Mouse (Mus musculus) kidney, postnatal 25 days (tissue): ENCODE measurements around the gene Tsen15.
"Not testable (repeated sequence)": the region's sequence is repeated elsewhere in the genome, so short reads cannot be mapped to it uniquely, and the experiment has no call there.

ENCODE experiments used
- DNase-seq, 2 experiments: peaks; one replicate each; pipeline ENCODE4 v3.0.0; 2021; ENCODE audit warnings: mixed read lengths in 2 of 2

Tsen15 gene

DNA sequence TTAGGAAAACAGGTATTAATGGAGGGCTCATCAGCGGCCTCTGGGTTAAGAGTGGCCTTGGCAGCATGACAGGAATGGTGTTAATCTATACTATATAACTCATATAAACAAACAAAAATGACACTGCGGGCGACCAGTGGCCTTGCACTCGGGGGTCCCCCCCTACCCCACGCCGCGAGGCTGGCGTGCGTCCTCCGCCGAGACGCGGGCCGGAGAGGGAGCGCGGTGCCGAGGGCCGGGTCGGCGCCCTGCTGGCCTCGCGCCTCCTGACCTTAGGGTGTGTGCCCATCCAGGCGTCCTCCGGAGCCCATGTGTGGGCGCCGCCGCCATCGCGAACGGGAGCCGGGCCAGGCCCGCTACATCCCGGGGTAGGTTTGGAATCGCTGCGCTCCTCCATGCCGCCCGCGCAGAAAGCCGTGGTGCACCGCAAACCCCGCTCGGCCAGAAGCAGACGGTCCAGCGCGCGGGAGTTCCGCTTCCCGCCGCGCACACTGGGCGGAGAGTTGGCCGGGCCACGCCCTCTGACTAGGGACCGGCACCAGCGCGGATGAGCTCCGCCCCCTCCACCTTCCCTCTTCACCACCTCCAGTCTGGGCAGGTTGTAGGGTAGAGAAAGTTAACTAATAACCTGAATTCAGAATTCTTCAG is at the start of gene Tsen15:
Tsen15 (minus strand) TSS at position 501 of the 648 bp plus-strand sequence.
- peak; percentile 94 to 97 for DNase-seq

DNA sequence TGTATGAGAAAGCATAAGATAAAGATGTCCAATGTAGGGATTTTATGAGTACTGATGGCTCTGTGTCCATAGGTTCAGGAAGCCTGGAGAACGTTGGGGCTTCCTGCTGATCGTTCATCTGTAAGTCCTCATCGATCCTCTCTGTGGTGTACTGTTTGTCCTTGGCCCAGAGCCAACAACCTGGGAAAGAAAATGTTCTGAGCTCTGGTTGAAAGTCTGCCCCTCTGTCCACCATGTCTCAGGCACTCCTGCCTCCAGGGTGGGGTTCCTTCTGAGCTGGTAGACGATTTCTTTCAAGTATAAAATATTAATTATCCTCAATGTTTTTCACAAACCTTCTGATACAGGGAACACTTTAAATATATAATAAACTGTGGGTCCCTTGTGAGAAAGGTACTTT is 47.7 kb upstream of the Tsen15 start:
- peak; percentile 17 to 53 for DNase-seq

DNA sequence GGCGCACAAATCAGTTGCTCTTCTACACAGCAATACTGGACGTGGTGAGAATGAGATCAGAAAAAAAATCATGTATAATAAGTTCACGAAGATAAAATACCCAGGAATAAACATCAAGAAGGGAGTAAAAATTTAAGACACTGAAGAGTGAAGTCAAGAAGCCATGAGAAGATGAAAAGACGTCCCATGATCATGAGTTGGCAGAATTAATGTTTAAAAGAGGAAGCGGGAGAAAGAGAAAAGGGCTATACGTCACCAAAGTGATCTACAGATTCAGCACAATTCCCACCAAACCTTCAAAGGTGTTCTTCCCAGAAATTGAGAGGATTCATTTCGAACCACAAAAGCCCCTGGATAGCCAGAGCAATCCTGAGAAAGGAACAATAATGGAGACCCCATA is 43.3 kb upstream of the Tsen15 start:
- no peak for DNase-seq

DNA sequence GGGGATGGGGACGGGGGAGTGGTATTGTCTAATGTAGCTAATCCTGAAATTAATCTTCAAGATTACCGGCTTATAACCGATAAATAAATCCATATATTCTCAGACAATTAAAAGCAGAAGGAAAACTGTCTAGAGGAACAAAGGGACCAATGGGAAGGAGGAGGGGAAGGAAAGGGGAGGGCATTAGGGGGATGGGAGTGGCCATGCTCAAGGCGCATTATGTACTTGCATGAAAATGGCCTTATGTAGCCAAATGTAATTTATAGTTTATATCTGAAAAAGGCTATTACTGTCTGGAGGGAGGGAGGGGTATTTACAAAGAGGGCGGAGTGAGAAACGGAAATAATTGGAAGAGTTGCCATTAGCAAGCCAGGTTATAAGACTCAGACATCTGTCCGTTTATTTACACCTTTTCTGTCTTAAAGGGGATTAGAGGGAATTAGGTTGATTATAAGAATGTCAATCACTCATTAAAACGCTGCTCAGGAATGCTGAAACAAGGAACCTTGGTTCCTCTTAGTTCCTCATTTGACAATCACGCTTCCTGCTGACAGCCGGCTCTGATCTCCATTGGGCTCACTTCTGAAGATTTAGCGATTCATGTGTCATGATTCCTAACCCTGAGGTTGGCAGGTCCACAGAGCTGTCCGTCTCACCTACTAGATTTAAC is 41.6 kb upstream of the Tsen15 start:
- DNase-seq, result no peak

DNA sequence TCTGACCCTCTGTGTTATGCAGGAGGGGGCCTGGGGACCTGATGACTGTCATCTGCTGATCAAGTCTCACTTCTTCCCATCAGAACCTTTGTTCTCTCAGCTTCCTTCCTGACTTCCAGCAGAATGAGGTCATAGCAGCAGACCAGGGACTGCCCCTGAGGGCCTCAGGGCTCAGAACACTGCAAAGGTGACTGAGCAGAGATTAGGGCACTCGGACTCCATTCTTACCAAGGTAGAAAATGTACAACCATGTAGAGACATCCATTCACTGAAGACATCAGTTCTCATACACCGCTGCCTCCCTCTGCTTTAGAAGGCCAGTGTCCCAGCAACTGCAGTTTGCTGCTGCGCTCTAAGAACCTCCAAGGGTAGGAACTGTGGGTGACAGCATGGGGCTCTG is 36.6 kb upstream of the Tsen15 start:
- no peak for DNase-seq

DNA sequence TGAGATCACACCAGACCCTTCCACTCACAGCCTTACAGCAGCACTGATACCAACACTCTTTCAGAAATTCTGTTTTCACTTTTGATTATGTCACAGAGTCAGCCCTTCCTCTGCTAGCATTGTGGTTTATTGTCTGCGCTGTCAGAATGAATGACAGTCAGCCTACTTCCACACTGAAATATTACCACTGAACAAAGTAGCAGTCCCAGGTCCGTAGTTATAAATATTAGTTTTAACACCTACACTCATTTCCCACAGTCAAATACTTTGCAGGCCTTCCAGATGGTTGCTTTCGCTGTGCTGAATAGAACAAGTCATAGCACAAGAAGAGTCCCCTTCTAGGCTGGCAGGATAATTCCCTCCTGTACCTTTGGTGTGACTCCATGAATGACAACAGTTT is 35.8 kb upstream of the Tsen15 start:
- DNase-seq, result no peak

DNA sequence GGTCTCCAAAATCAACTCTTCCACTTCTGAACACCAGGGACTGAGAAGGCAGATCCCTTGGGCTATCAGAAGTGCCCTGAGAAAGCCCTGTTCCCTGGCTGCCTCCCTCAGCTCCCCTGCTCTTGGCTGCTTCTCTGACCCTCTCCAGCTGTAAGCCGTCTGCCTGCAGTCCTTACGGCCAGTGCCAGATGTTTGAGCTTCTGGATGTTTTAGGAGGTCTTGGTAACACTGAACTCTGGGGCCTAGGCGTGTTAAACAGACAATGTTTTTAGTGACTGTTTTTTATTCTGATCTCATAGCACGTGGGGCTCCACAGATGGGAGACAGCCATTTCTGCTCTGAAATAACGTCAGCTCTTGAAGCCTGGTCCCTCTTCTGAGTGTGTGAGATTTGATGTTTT is 31.1 kb upstream of the Tsen15 start:
- peak; percentile 6 to 57 for DNase-seq

DNA sequence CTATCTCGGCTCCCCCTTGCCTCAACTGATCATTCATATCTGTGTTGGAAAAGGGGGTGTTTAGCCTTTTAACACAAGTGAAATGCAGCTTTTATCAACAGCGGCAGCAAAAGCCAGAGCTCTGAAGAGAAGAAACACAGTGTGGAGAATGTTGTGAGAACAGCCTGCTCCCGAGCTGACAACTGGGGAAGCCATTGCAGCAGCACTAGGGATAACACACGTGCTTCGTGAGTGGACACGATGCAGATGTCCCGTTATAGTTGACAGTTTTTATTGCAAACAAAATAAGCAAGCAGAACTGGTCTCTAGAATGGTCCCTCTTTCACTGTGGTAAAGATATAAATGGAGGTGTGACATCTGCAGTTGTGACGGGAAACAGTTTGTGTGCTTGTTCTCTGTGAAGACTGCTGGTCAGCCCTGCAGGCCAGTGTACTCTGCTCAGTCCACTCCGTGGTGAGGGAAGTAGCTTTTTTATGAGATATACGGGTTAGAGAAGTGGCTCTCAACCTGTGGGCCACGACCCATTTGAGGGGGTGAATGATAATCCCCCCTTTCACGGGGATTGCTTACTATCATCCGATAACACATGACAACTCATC is 29.9 kb upstream of the Tsen15 start:
- DNase-seq, result peak in 1 of 2 experiments; percentile 8

DNA sequence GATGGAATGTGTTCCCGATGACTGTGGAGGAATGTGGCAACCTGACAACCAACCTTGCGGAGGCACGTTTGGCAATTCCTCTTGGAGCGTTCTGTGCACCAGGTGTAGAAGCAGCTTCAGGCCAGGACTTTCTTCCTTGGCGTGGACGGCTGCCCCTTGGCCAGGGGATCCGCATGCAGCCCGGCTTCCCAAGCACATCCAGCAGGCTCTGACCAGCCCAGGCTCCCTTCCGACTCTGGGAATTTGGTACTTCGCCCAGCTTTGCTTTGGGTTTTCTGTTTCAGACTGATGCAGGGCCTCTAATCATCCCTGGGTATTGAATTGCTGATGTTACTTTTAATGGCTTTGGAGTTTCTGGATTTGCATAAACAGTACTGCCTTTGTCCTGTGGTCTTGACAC is 28.0 kb upstream of the Tsen15 start:
- no peak for DNase-seq

DNA sequence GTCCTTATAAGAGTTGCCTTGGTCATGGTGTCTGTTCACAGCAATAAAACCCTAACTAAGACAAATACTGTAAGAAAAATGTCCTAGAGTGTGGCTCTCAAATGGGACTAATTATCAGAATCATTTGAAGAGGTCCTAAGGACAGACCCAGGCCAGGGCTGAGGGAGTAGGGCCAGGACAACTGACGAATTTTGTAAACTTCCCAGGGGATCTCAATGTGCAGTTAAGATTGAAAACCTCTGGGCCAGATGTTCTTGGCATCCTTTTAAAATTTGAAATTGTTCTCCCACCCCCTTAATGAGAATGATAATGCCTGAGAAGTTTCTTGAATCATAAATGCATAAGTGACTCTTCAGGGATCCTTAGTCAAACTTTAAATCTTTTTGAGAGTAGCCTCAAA is 27.5 kb upstream of the Tsen15 start:
- no peak for DNase-seq

DNA sequence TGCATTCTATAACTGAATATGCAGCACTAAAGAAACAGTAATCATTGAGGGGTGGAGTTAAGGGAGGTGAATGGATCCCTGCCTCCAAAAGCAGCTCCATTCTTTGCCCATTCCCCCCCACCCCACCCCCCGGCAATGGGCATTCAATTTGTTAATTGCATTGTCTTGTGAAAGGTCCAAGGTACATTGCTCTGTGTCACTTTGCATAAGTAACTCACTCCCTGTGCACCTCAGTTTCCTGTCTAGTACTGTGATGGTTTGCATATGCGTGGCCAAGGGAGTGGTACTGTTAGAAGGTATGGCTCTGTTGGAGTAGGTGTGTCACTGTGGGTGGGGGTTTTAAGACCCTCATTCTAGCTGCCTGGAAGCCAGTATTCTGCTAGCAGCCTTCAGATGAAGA is 26.6 kb upstream of the Tsen15 start:
- no peak for DNase-seq

DNA sequence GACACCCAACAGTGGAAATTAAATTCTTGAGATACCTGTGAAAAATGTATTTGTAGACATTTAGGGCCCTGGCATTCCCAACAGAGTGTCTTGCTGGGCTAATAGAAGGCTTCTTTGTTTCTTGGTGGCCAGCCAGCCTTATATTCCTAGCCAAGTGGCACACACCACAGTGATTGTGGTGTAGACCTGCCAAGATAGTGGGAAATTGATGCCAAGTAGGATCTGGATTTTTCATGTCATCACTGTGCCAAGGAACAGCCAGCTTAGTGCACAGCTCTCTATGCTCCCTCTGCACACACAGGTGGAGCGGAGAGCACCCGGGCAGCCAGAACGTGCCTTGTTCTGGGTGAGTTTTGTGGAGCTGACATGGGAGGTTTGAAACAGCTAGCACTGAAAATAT is 24.2 kb upstream of the Tsen15 start:
- DNase-seq, result no peak

DNA sequence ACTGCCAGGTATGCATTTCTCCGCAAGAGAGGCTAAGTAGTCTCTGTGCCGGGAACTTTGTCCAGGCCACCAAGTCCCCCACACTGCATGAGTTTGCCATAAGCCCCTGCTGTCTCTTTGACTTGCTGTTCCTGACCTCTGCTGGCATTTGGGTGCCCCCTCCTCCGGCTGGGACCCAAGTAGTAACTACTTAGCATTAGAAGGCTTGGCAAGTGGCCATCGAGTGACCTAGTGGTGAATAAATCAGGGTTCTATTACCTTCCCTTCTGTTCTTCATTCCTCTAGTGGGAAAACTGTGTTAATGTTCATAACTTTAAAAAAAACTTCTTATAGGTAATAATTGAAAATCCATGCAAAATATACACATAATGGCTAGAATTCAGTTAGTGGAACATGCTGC is 22.9 kb upstream of the Tsen15 start:
- peak in 1 of 2 experiments; percentile 54 for DNase-seq

DNA sequence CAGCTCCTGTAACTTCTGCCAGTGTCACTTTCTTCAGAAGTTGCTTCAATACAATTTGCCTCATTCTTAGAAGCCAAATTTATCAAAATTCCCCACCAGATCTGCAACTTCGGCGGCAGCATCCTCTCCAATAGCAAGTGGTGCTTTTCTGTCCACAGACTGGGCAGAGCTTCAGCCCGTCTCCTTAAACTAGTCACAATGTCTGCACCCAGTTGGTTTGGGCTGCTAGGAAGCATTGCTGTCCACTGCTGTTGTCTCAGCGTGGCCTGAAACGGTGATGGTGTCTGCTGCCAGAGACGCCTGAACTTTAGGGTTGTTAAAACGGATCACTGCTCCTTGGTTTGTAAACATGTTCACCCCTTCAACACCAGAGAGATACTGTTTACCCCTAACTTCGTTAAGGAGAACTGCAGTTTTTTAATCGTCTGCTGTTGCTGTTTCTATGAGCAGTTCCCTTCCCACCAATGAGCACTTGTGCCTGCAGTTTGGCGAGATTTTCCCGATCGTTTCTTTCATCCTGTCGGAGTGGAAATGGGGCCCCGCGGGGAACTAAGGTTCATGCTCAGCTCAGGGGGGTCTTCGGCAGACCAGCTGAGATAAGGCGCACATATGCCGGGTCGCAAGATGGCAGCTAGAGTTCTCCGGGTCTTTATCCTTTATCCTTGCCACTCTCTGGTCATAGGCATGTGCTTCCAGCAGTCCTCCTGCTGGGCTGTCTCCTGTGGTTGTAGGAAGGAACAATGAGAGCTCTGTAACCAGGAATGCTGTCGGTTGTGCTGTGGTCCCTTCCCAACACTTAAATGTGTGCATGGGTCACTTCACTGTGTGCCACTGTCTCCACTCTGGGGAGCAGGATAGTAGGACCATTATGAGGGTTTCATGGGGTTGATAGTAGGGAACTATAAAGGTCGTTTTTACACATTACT is 20.8 kb upstream of the Tsen15 start:
- DNase-seq, result no peak

DNA sequence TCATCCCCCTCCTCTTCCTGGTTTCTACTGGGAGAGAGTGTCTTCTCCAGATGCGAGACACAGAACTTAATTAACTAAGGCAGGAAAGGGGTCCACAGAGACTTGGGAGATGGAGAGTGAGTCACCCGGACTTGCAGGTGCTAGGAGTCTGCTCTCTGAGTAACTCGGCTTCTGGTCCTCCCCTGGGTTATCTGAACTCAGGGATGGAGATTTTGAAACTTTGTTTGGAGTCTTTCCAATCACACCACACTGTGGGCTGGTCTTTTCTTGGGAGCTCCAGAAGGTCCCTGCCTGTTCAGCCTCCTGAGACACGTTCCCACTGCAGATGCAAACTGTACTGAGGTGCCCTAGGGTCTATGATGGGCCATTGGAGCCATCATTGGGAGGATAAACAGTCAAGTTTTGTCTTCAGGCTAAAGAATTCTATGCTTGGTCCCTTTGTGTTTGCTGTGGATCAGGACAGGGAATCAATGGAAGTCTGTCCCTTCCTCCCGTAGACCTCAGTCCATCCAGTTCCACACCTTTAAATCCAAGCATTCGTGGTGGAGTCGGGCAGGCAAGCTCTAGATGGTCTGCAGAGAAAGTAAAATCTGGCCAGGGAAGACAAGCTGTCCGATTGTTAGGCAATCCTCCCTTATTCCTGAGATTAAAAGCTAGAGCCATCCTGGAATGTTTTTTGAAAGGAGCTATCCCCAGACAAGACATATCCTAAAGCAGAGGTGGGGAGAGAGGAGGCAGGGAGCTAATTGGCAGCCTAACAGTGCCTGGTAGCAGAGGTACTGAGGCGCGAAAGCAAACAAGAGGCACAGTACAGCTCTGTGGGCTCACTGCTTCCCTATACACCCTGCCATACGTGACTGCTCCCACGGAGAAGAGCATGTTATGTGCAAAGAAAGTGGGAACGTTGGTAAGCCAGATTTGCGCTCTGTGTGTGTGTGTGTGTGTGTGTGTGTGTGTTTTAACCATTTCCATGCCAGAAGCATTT is 14.4 kb upstream of the Tsen15 start:
- DNase-seq, result peak in 1 of 2 experiments; percentile 24

DNA sequence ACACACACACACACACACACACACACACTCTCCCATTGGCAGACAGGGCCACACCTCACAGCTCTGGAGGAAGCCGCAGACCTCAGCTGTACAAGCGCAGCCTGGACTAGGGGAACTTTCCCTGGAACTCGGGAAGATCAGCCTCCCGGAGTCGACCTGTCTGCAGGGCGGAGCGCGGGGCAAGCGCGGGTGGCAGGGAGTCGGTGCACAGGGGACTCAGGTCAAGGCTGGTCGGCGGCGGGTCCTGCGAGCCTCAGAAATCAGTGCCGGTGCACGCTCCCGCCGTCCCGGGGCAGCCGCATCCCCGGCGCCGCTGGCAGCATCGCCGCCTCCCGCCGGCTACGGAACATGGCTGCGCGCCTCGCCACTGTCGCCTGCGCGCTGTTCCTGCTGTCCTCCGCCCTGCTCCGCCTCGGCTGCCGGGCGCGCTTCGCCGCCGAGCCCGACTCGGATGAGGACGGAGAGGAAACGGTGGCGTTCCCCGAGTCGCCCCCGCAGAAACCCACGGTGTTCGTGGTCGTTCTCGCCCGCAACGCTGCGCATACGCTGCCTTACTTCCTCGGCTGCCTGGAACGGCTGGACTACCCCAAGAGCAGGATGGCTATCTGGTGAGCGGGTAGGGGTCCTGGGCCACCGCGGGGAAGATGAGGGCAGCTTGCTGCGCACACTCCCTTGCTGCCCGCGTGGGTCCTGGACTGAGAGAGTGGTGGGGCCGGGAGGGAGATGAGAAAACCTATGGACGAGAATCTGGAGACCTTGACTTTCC is 13.5 kb upstream of the Tsen15 start, which contains the start of gene Colgalt2:
Colgalt2 (plus strand) TSS at position 41 of the 766 bp plus-strand sequence.
- DNase-seq, result peak; percentile 71 to 85

DNA sequence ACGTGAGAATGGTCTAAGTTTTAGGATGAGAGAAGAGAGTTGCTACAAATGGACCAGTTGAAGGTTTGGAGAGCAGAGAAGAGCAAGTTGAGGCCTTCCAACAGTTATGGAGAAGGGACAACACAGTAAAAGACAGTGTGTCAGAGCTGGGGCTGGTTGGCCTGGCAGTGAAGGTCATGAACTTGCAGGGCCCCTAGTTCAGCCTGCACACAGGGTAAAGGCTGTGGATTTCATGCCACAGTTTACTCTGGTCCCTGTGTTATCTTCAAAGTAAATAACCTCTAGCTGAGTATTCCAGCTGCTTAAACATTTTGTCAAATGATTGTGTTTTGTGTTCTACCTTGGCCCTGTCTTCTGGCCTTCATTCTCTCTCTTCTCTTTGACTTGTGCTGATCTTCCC is 12.2 kb upstream of the Tsen15 start:
- no peak for DNase-seq

DNA sequence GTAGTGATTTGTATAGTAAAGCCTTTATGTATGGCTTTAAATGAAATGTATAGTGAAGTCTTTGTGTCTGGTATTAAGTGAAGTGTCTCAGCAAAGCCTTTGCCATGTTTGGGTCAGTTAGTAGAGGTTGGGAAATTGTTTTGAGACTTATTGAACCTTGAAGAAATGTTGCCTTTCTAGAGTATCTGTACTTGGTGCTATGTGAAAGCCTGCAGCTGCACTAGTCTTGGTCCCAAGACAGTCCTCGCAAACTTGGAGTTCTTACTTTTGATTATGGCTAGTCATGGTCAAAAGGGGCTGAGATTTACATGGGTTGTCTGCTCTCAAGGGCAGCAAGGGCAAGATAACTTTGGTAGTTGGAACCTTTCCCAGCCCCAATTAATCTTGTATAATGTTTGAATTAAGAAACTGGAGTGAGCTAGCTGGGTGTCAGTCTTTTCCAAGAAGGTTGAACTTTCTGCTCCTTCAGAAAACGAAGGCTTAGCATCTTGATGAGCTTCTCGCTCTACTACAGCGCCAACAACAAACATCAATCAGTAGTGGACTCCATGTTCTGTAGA is 8.5 kb upstream of the Tsen15 start:
- DNase-seq, result no peak

DNA sequence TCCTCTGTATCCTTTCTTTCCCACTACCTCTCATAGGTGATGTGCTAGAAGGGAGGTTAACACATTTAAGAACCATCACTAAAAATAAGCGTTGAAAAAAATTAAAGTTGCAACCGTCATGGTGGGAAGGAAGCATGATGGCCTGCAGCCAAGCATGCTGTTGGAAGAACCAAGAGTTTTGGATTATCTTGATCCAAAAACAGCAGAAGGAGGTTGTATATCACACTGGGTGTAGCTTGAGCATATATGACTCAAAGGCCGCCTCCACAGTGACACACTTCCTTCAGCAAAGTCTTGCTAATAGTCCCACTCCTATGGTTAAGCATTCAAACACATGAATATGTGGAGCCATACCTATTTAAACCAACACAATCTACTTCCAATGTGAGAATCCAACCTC is 7.6 kb upstream of the Tsen15 start:
- DNase-seq, result no peak

DNA sequence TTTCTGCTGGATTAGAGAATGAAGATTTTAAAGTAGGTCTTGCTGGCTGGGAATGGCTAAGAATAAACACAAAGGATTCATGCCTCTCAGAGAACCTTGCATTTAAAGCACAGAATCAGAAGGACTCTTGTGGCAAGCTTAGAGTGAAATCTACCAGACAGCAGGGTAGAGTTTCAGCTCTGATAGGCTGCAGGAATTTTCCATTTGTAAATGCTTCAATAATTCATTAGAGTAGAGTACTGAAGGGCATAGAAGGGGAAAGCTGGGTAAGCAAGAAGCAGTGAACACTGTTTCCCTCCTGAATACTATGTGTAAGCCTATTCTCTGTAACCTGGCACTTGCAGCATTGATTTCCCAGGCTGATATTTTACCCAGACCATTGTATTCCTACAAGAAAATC is 2.8 kb upstream of the Tsen15 start:
- DNase-seq, result no peak

DNA sequence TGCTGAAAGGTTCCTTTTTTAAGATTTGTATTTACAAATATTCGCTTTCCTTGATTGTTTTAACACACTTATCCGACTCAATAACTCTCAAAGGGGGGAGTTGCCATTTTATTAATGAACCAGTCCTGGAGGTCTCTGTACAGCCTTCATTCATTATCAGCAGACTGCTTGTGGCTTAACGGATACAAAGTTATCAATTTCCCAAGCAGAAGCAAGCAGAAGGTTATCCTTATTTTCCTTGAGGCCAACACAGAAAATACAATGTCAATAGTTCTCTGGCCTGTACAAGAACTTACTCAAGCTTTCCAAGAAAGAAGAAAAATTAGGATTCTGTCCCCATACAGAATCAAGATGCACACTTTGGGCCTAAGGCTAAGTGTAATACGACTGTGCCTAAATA is 795 bp downstream of the Tsen15 start:
- DNase-seq, result not testable (repeated sequence)
